Comparison of ENCODE assay signal across 8 mouse cellular contexts in the genomic region with DNA sequence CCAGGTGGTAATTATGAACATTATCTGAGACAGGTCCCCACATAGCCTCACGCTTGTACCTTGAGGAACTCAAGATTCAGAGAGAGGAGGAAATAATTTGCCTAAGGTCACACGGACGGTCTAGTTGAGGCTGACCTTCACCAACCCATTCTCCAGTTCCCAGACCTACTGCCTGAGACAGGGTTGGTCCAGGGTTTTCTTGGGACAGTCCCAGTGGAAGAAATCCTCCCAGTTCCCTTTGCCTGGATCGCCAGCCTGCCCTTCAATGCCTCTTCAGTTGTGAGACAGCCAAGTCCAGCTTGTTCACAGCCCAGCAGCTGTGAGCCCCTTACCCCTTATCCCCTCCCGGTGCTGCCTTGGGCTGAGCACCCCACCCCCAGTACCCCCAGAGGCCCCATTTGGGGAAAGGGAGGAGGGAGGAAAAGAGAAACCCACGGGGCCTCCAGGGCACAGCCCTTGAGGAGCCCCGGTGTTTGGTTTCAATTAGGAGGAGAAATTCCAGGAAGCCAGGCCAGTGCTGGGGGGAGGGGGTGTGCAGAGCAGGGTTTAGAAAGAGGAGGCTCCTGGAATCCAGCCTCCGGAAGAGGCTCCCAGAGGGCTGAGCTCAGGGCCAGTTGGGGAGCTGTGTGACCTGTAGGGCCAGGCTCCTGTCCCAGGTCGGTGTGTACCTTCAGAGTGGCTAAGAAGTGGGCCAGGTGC. TPM values are rescaled to one million over a fixed set of nuclear protein-coding genes. Genes with fewer than 3 reads are reported as not detected.
DNase-seq lines count a peak whose midpoint lies in the region; ATAC-seq lines count a peak whose summit lies in the region.

No protein-coding gene starts in this region.

- ATAC-seq in megakaryocyte, adult 5-6 weeks (ENCODE audit: poor library complexity, severe bottlenecking), result no peak
- ATAC-seq in forebrain, embryonic 11.5 days (replicated peaks; ENCODE audit: low FRiP score), result peak; percentile 77
- ATAC-seq in limb, embryonic 12.5 days (ENCODE audit: insufficient number of reproducible peaks, insufficient read depth, low FRiP score, low TSS enrichment, low read depth), result peak; percentile 92
- ATAC-seq in midbrain, embryonic 16.5 days, result 0 out of 2 replicates have a peak, but pooled peaks have one; percentile 48

- peak; percentile 83 for DNase-seq in forebrain, embryonic 11.5 days (ENCODE audit: low spot score)
- DNase-seq in heart, postnatal 36 days, result peak; percentile 55 to 62
- no peak for DNase-seq in layer of hippocampus, adult 18-20 months (ENCODE audit: low spot score in 2 of 2)
- no peak for DNase-seq in spleen, postnatal 14 days (ENCODE audit: low spot score in 2 of 2)

- H3K36me3 ChIP-seq in megakaryocyte, embryonic 14.5 days (replicated peaks; ENCODE audit: low read length), result no peaks in the 10 kb centered on the region
- no peaks in the 10 kb centered on the region for H3K36me3 ChIP-seq in forebrain, embryonic 11.5 days (ENCODE audit: control insufficient read depth, insufficient read depth, low read length)
- no peaks in the 10 kb centered on the region for H3K36me3 ChIP-seq in limb, embryonic 12.5 days
- no peaks in the 10 kb centered on the region for H3K36me3 ChIP-seq in midbrain, embryonic 16.5 days (ENCODE audit: control insufficient read depth, insufficient read depth, low read length)

- no peaks in the 10 kb centered on the region for H3K27me3 ChIP-seq in megakaryocyte, embryonic 14.5 days (replicated peaks)
- no peaks in the 10 kb centered on the region for H3K27me3 ChIP-seq in forebrain, embryonic 11.5 days (ENCODE audit: control insufficient read depth, insufficient read depth, low read length)
- H3K27me3 ChIP-seq in limb, embryonic 12.5 days, result no peaks in the 10 kb centered on the region
- no peaks in the 10 kb centered on the region for H3K27me3 ChIP-seq in midbrain, embryonic 16.5 days (ENCODE audit: control insufficient read depth, insufficient read depth, low read depth, low read length)

- no peaks in the 10 kb centered on the region for H3K9me3 ChIP-seq in megakaryocyte, embryonic 14.5 days
- H3K9me3 ChIP-seq in forebrain, embryonic 11.5 days (ENCODE audit: control insufficient read depth, low read length), result no peaks in the 10 kb centered on the region
- H3K9me3 ChIP-seq in limb, embryonic 12.5 days, result no peaks in the 10 kb centered on the region
- no peaks in the 10 kb centered on the region for H3K9me3 ChIP-seq in midbrain, embryonic 16.5 days (replicated peaks; ENCODE audit: control insufficient read depth, low read length, poor library complexity, severe bottlenecking)

- H3K27ac ChIP-seq in forebrain, embryonic 11.5 days (ENCODE audit: low read depth, low read length), result peak overlapping the region; percentile 64
- H3K27ac ChIP-seq in limb, embryonic 12.5 days, result peak overlapping the region; percentile 97
- H3K27ac ChIP-seq in midbrain, embryonic 16.5 days (ENCODE audit: low read length), result no peak overlapping the region

- peak overlapping the region; percentile 41 for H3K9ac ChIP-seq in forebrain, embryonic 11.5 days (ENCODE audit: low read length)
- peak overlapping the region; percentile 51; the same call in 1 of the 2 replicates for H3K9ac ChIP-seq in limb, embryonic 12.5 days (replicated peaks)
- H3K9ac ChIP-seq in midbrain, embryonic 16.5 days (ENCODE audit: low read depth, low read length), result no peak overlapping the region

- peak overlapping the region; percentile 88 for H3K4me3 ChIP-seq in megakaryocyte, embryonic 14.5 days (replicated peaks)
- no peak overlapping the region for H3K4me3 ChIP-seq in forebrain, embryonic 11.5 days (ENCODE audit: low read depth, low read length)
- H3K4me3 ChIP-seq in limb, embryonic 12.5 days (replicated peaks), result peak overlapping the region; percentile 24
- no peak overlapping the region for H3K4me3 ChIP-seq in midbrain, embryonic 16.5 days (ENCODE audit: low read depth, low read length)

- peaks cover 71% of the 10 kb centered on the region for H3K4me1 ChIP-seq in megakaryocyte, embryonic 14.5 days
- H3K4me1 ChIP-seq in forebrain, embryonic 11.5 days (replicated peaks; ENCODE audit: control insufficient read depth, insufficient read depth, low read length), result peaks cover 12% of the 10 kb centered on the region
- peaks cover 41% of the 10 kb centered on the region for H3K4me1 ChIP-seq in limb, embryonic 12.5 days (replicated peaks)
- peaks cover 6% of the 10 kb centered on the region; the same call in 1 of the 2 replicates for H3K4me1 ChIP-seq in midbrain, embryonic 16.5 days (ENCODE audit: control insufficient read depth, insufficient read depth, low read length)

- H3K4me2 ChIP-seq in forebrain, embryonic 11.5 days (ENCODE audit: low read depth, low read length, severe bottlenecking), result peak overlapping the region; percentile 32; the same call in 1 of the 2 replicates
- peak overlapping the region; percentile 50 for H3K4me2 ChIP-seq in limb, embryonic 12.5 days
- H3K4me2 ChIP-seq in midbrain, embryonic 16.5 days (ENCODE audit: low read length), result no peak overlapping the region

- 12% methylated on average over 9 of the region's 9 CpGs for WGBS in forebrain, embryonic 11.5 days
- 3% methylated on average over 9 of the region's 9 CpGs for whole genome bisulfite sequencing in limb, embryonic 12.5 days
- WGBS in midbrain, embryonic 16.5 days, result 22% methylated on average over 9 of the region's 9 CpGs

- intact Hi-C loops in heart, postnatal 36 days (cut with DNase I), result no loop called here

RNA-seq across cellular contexts. Expression of a gene that starts 42.9 kb away (rescaled TPM):
- 1.4 and 2.2 TPM in 2 replicates for polyA plus RNA-seq in megakaryocyte, embryonic 14.5 days (2012; ENCODE audit: insufficient read depth, low replicate concordance)
- total RNA-seq in megakaryocyte, adult 5-6 weeks (2015), result 10.6 and 11.9 TPM in 2 replicates
- total RNA-seq in megakaryocyte, adult 5-6 weeks (2017), result 9.6 and 10.9 TPM in 2 replicates
- polyA plus RNA-seq in forebrain, embryonic 11.5 days (2014; fragmentation: Nextera tagmentation; extraction: Ambion mirVana), result 1.6 and 1.8 TPM in 2 replicates
- 10 to 100 TPM; 34.3 to 39.8 TPM for total RNA-seq in heart, postnatal 36 days (2021)
- polyA plus RNA-seq in limb, embryonic 12.5 days (2016; fragmentation: Nextera tagmentation; extraction: Ambion mirVana), result 4.6 and 6.8 TPM in 2 replicates
- polyA plus RNA-seq in midbrain, embryonic 16.5 days (2015; fragmentation: Nextera tagmentation; extraction: Ambion mirVana), result 1.9 and 2.2 TPM in 2 replicates
- total RNA-seq in layer of hippocampus, adult 18-20 months (2021), result 10 to 100 TPM; 46.7 to 52.6 TPM

Comparison
In these comparisons a context has a peak if more than half of its experiments do, and no peak if none do; other contexts are left out.
1. H3K4me3 ChIP-seq: peak in megakaryocyte, embryonic 14.5 days (single experiment) and limb, embryonic 12.5 days (single experiment); none in forebrain, embryonic 11.5 days (single experiment) and midbrain, embryonic 16.5 days (single experiment).
2. DNase-seq: peak in forebrain, embryonic 11.5 days (single experiment) and heart, postnatal 36 days (2 of 2); none in layer of hippocampus, adult 18-20 months (0 of 2) and spleen, postnatal 14 days (0 of 2).